Mouse (Mus musculus): ENCODE results near the gene Epha4. TPM values are rescaled to one million over a fixed set of nuclear protein-coding genes. Genes with fewer than 3 reads are reported as not detected.

Gene Epha4
- total RNA-seq, 2 experiments from 2014 or later, result 224 to 256 TPM

- intact Hi-C loops (cut with DNase I), result no loop called here
- no peak for DNase-seq (ENCODE audit: low spot score in 2 of 2)
These were observed 137.3 kb downstream of the Epha4 start for GRCm38 (mm10) chr1:77377550-77377980.

- intact Hi-C loops (cut with DNase I), result no loop called here
- DNase-seq (ENCODE audit: low spot score in 2 of 2), result no peak
These were observed 140.8 kb downstream of the Epha4 start for GRCm38 (mm10) chr1:77374054-77374453.

- DNase-seq (ENCODE audit: low spot score in 2 of 2), result no peak
- intact Hi-C loops (cut with DNase I), result no loop called here
These were observed 144.0 kb downstream of the Epha4 start for GRCm38 (mm10) chr1:77370921-77371320.

GRCm38 (mm10) chr1:77369255-77369837 lies 145.5 kb downstream of the Epha4 start:
- intact Hi-C loops (cut with DNase I), result no loop called here
- no peak for DNase-seq (ENCODE audit: low spot score in 2 of 2)

- DNase-seq (ENCODE audit: low spot score in 2 of 2), result no peak
- intact Hi-C loops (cut with DNase I), result no loop called here
These were observed 149.0 kb downstream of the Epha4 start for GRCm38 (mm10) chr1:77365850-77366249.

- intact Hi-C loops (cut with DNase I), result no loop called here
- no peak for DNase-seq (ENCODE audit: low spot score in 2 of 2)
These were observed 150.3 kb downstream of the Epha4 start for GRCm38 (mm10) chr1:77364596-77364995.

- DNase-seq (ENCODE audit: low spot score in 2 of 2), result no peak
- intact Hi-C loops (cut with DNase I), result no loop called here
These were observed 151.0 kb downstream of the Epha4 start for GRCm38 (mm10) chr1:77363848-77364247.

GRCm38 (mm10) chr1:77346459-77346858 lies 168.4 kb downstream of the Epha4 start:
- intact Hi-C loops (cut with DNase I), result no loop called here
- DNase-seq (ENCODE audit: low spot score in 2 of 2), result peak; percentile 11 to 19

- DNase-seq (ENCODE audit: low spot score in 2 of 2), result no peak
- intact Hi-C loops (cut with DNase I), result no loop called here
These were observed 171.1 kb downstream of the Epha4 start for GRCm38 (mm10) chr1:77343792-77344191.

GRCm38 (mm10) chr1:77339701-77340100 lies 175.2 kb downstream of the Epha4 start:
- intact Hi-C loops (cut with DNase I), result no loop called here
- DNase-seq (ENCODE audit: low spot score in 2 of 2), result no peak

GRCm38 (mm10) chr1:77338346-77338745 lies 176.5 kb downstream of the Epha4 start:
- DNase-seq (ENCODE audit: low spot score in 2 of 2), result no peak
- intact Hi-C loops (cut with DNase I), result no loop called here

GRCm38 (mm10) chr1:77336937-77337336 lies 178.0 kb downstream of the Epha4 start:
- no peak for DNase-seq (ENCODE audit: low spot score in 2 of 2)
- intact Hi-C loops (cut with DNase I), result no loop called here

- intact Hi-C loops (cut with DNase I), result no loop called here
- no peak for DNase-seq (ENCODE audit: low spot score in 2 of 2)
These were observed 196.2 kb downstream of the Epha4 start for GRCm38 (mm10) chr1:77318597-77319127.

Small RNA genes within 50 kb of the gene (microRNA-seq; reads per million reads assigned to microRNA genes)
- gene Mir6352, result 0 reads per million in 2 experiments

All from left cerebral cortex, postnatal 14 days (tissue).